Mouse (Mus musculus) cerebellum, adult (tissue): ENCODE data around the gene Olfr516.
"Not testable (repeated sequence)": the region's sequence is repeated elsewhere in the genome, so short reads cannot be mapped to it uniquely, and the experiment has no call there.

Source experiments
- ATAC-seq: cut with Nextera tagmentation; 2 replicates; pipeline ENCODE4 v1.9.2; 2017; ENCODE audit warnings: mild to moderate bottlenecking, moderate library complexity, mixed read lengths; ENCODE audit not compliant: insufficient number of reproducible peaks, low FRiP score, low TSS enrichment

Gene Olfr516

DNA sequence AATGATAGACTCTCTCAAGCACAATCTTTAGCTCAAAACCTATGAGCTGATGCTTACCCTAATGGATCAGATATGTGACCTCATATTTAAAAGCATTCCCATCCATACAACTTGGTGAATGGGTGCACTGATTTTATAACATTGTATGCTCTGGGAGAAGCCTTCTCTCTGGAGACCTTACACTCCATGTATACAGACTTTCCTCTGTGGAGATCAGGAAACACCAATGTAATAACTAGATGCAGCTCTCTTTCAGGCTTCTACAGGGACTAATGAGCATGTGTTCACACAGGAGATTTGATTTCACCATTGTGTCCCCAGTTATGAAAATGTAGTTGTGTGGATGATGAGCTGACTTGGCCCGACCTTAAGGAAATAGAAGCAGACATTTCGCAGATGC lies at the start of gene Olfr516:
TSS of gene Olfr516 (minus strand) at position 101 of the 400 bp plus-strand sequence.
- no peak for ATAC-seq

DNA sequence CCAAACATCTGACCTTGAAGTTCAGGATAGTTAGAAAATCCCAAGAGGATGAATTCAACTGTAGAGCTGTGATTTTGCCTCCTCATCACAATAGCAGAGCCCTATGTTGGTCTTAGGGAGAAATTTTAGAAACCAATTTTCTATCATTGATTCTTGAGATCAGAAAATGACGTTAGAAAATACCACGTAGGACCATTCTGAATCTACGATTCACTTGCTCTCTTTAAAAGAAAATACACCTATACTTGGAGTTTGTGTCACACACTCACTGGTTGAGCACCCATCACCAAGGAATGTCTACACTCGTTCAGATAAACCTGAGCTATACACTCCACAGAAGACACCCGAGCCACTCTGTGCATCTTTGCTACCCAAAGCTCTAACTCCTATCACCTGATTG lies 44.0 kb upstream of the Olfr516 start, which contains the start of gene Olfr519:
TSS of gene Olfr519 (minus strand) at position 101 of the 400 bp plus-strand sequence.
- no peak for ATAC-seq

GRCm38 (mm10) chr7:108884906-108885305 lies 34.6 kb upstream of the Olfr516 start, which contains the start of gene Olfr518:
Olfr518 (minus strand) TSS chr7:108885006.
- ATAC-seq = no peak

DNA sequence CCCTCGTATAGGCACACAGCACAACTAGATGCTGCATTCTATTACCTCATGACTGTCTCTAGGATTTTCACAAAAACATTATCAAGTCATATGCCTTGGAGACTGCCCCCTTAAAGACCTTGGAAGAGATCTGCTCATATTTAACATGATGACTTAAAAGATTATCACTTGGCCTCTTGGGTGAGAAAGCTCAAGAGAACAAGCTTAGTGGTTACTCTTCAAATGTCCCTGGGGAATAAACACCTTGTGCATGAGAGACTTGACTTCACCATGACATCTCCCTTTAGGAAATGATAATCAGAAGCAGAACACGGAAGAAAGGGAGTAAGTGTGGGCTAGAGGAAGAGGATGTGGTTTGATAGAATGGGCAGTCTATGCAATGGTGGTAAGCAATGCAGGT lies 21.9 kb upstream of the Olfr516 start, which contains the start of gene Olfr517:
TSS of gene Olfr517 (minus strand) at position 101 of the 400 bp plus-strand sequence.
- no peak for ATAC-seq

- ATAC-seq = no peak
Observed at GRCm38 (mm10) chr7:108825897-108826296, 24.4 kb downstream of the Olfr516 start, which contains the start of gene Olfr514. Olfr514 (minus strand) TSS chr7:108825997.

- ATAC-seq = not testable (repeated sequence)
Observed at GRCm38 (mm10) chr7:108814593-108815215, 35.6 kb downstream of the Olfr516 start.

DNA sequence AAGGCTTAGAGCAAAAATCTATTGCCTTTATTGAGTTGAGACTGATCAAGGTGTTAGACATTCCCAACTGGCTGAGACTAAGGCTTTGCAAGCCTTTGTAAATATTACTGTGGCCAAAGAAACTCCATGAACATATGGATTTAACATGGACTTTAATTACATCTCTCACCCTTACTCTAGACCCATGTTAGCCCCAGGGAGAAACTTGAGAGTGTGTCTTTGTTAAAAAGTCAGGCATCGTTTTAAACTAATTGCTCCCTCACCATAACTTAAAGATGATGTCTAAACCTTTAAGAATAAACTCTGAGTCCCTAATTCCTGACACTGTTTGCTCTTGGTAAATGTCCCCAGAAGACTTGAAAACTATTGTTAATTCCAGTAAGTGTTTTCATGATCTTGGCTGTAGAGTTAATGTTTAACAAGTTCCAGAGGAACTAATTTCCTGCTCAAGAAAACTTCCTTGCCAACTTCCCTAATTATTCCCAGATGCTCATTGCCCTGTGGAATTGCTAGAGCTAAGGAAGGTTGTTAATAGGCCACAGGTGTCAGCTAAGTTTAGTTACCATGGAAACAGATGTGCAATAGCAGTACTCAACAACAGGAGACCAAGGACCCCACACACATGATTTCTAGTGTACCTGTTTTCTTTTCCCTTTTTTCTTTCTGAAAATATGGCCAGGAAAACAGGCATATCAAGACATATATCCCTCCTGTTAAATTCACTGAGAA lies 53.0 kb downstream of the Olfr516 start:
- ATAC-seq = no peak
